ENCODE assay signal across 20 mouse cellular contexts in the genomic region with DNA sequence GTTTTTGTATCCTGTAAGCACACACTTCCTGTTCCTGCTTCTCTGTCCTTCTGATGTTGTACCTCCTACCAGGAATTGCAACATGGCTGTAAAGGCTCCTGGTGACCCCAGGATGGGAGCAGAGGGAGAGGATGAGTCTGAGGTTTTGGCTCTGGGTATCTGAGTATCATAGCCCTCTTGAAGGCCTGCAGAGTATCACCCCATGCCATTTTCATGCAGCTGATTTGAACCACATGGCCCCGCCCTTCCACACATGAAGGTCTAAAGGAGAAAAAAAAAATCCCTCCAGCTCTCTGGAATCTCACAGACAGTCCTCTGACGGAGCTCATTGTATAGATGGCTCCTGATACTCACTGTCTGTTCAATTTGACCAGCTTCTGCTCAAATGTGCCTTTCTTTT. TPM values are rescaled to one million over a fixed set of nuclear protein-coding genes. Genes with fewer than 3 reads are reported as not detected.
DNase-seq lines count a peak whose midpoint lies in the region; ATAC-seq and TF ChIP-seq lines count a peak whose summit lies in the region.
"Had no signal": no experiment of that assay in that cellular context is flagged by ENCODE, and none has a peak within 500 bp of the region (broad histone marks: within the 10 kb centered on the region; RNA-seq: fewer than 3 reads in every experiment).

No protein-coding gene starts in this region.

- H3K4me3 ChIP-seq in liver, postnatal 0 days (ENCODE audit: low read depth, low read length) = no peak overlapping the region
- H3K4me3 ChIP-seq: heart, embryonic 10.5 days; layer of hippocampus, adult 2 months; limb, embryonic 13.5 days had no signal

- TF ChIP-seq EP300 in liver, postnatal 0 days (IDR thresholded peaks at IDR 0.05; ENCODE audit: low read depth) = no peak

- H3K27ac ChIP-seq in liver, postnatal 0 days (ENCODE audit: low read depth) = peak overlapping the region; percentile 86
- H3K27ac ChIP-seq: kidney, postnatal 0 days; layer of hippocampus, adult 2 months; limb, embryonic 13.5 days had no signal

- no peaks in the 10 kb centered on the region for H3K27me3 ChIP-seq in liver, postnatal 0 days (ENCODE audit: insufficient read depth, low read length)

- no peak for TF ChIP-seq CTCF in liver, postnatal 0 days (IDR thresholded peaks at IDR 0.05; ENCODE audit: low read depth)

- H3K4me2 ChIP-seq in liver, postnatal 0 days (ENCODE audit: low read depth, low read length) = peak overlapping the region; percentile 54
- H3K4me2 ChIP-seq: limb, embryonic 13.5 days had no signal

- peaks cover 51% of the 10 kb centered on the region for H3K4me1 ChIP-seq in liver, postnatal 0 days (ENCODE audit: insufficient read depth)

- no peaks in the 10 kb centered on the region for H3K9me3 ChIP-seq in liver, postnatal 0 days (ENCODE audit: low read length)
- H3K9me3 ChIP-seq: heart, embryonic 10.5 days; limb, embryonic 13.5 days had no signal

- H3K9ac ChIP-seq in liver, postnatal 0 days (replicated peaks) = no peak overlapping the region
- H3K9ac ChIP-seq: limb, embryonic 13.5 days had no signal

- ATAC-seq in erythroid progenitor cell, adult 5-6 weeks (replicated peaks; ENCODE audit: low FRiP score, poor library complexity, severe bottlenecking) = peak; percentile 36; the same call in 1 of the 2 replicates
- no peak for ATAC-seq in liver, postnatal 0 days

- peaks cover 72% of the 10 kb centered on the region for H3K36me3 ChIP-seq in liver, postnatal 0 days (replicated peaks; ENCODE audit: insufficient read depth, low read length)

- peak; percentile 18 for DNase-seq in lung, postnatal 25 days (ENCODE audit: low spot score)
- DNase-seq in lung, postnatal 14 days = no peak
- DNase-seq in liver, postnatal 0 days = no peak
- DNase-seq in thymus, postnatal 4 days = no peak
- DNase-seq in adipocyte (ENCODE audit: low spot score) = no peak
- no peak for DNase-seq in T-cell, adult 2 months (ENCODE audit: low spot score)
- DNase-seq: adrenal gland, postnatal 36 days; cerebellum, postnatal 14 days; gastrocnemius, postnatal 25 days had no signal

- 58% methylated on average over 2 of the region's 2 CpGs for WGBS in liver, postnatal 0 days (ENCODE audit: insufficient replicate concordance)

RNA-seq across cellular contexts. Expression of a gene that starts 11.1 kb away (rescaled TPM):
- total RNA-seq in erythroid progenitor cell, adult 5-6 weeks (2015; ENCODE audit: low replicate concordance) = 82.9 and 104 TPM in 2 replicates
- total RNA-seq in erythroid progenitor cell, adult 5-6 weeks (2017; ENCODE audit: low replicate concordance) = 116 and 146 TPM in 2 replicates
- polyA plus RNA-seq in liver, postnatal 0 days (2015; fragmentation: Nextera tagmentation; extraction: Ambion mirVana) = 31.6 and 37.0 TPM in 2 replicates

RNA-seq across cellular contexts. Expression of a gene that starts 22.2 kb away (rescaled TPM):
- 6.7 and 26.3 TPM in 2 replicates for total RNA-seq in erythroid progenitor cell, adult 5-6 weeks (2015; ENCODE audit: low replicate concordance)
- total RNA-seq in erythroid progenitor cell, adult 5-6 weeks (2017; ENCODE audit: low replicate concordance) = 1.4 and 9.2 TPM in 2 replicates
- 7.3 and 10.0 TPM in 2 replicates for polyA plus RNA-seq in liver, postnatal 0 days (2015; fragmentation: Nextera tagmentation; extraction: Ambion mirVana)

RNA-seq across cellular contexts. Expression of a gene that starts 34.1 kb away (rescaled TPM):
- total RNA-seq in erythroid progenitor cell, adult 5-6 weeks (2015; ENCODE audit: low replicate concordance) = not detected in 2 replicates
- total RNA-seq in erythroid progenitor cell, adult 5-6 weeks (2017; ENCODE audit: low replicate concordance) = not detected in 2 replicates
- not detected in 2 replicates for polyA plus RNA-seq in liver, postnatal 0 days (2015; fragmentation: Nextera tagmentation; extraction: Ambion mirVana)
- total RNA-seq: adrenal gland, postnatal 36 days; gastrocnemius, postnatal 25 days; hematopoietic stem cell, adult 5-6 weeks had no signal
- polyA plus RNA-seq: heart, embryonic 10.5 days; intestine, embryonic 14.5 days; limb, embryonic 13.5 days; spleen, adult 2 months; urinary bladder, adult 2 months had no signal

RNA-seq across cellular contexts. Expression of a gene that starts 40.4 kb away (rescaled TPM):
- not detected in 2 replicates for total RNA-seq in erythroid progenitor cell, adult 5-6 weeks (2015; ENCODE audit: low replicate concordance)
- total RNA-seq in erythroid progenitor cell, adult 5-6 weeks (2017; ENCODE audit: low replicate concordance) = not detected in 2 replicates
- not detected in 2 replicates for polyA plus RNA-seq in liver, postnatal 0 days (2015; fragmentation: Nextera tagmentation; extraction: Ambion mirVana)
- total RNA-seq: adrenal gland, postnatal 36 days; gastrocnemius, postnatal 25 days; hematopoietic stem cell, adult 5-6 weeks; layer of hippocampus, adult 2 months; megakaryocyte progenitor cell, adult 5-6 weeks had no signal
- polyA plus RNA-seq: heart, embryonic 10.5 days; intestine, embryonic 14.5 days; kidney, postnatal 0 days; limb, embryonic 13.5 days; neural tube, embryonic 14.5 days; spleen, adult 2 months; urinary bladder, adult 2 months had no signal
